Mouse (Mus musculus): ENCODE data around the gene Olfr434.

- TF ChIP-seq EP300 (IDR thresholded peaks at IDR 0.05) (no peak), CTCF (IDR thresholded peaks at IDR 0.05) (no peak)
Observed at GRCm38 (mm10) chr6:43252994-43253393, 40.2 kb downstream of the Olfr434 start.
